Mouse (Mus musculus): Measurements from ENCODE around the gene Hes1.

Hes1 gene

GRCm38 (mm10) chr16:30063984-30064453 is at the start of gene Hes1:
Hes1 (plus strand) TSS chr16:30064384.
- DNase-seq (ENCODE audit: low spot score in 2 of 2), result peak; percentile 89 to 90

DNA sequence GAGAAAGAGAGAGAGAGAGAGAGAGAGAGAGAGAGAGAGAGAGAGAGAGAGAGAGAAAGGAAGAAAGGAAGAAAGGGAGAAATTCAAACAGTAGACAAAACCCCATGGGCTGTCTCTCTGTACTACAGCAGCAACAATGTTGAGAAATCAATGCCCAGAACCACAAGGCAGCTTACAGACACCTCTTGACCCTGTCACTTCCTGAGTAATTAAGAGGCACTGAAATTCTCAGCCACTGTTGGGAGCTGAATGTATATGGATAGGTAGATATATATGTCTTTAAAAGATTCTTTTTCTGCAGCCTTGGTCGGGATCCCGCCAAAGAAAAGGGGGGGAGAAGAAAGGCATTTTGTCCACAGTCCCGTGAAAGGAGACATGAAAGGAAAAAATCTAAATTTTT is 48.1 kb upstream of the Hes1 start:
- no peak for DNase-seq (ENCODE audit: low spot score in 2 of 2)

- no peak for DNase-seq (ENCODE audit: low spot score in 2 of 2)
Measured at GRCm38 (mm10) chr16:30020124-30020523, 44.1 kb upstream of the Hes1 start.

GRCm38 (mm10) chr16:30022352-30022751 is 41.8 kb upstream of the Hes1 start:
- no peak for DNase-seq (ENCODE audit: low spot score in 2 of 2)

GRCm38 (mm10) chr16:30022890-30023797 is 41.0 kb upstream of the Hes1 start:
- DNase-seq (ENCODE audit: low spot score in 2 of 2), result no peak

GRCm38 (mm10) chr16:30024681-30025262 is 39.4 kb upstream of the Hes1 start:
- peak; percentile 63 to 75 for DNase-seq (ENCODE audit: low spot score in 2 of 2)

DNA sequence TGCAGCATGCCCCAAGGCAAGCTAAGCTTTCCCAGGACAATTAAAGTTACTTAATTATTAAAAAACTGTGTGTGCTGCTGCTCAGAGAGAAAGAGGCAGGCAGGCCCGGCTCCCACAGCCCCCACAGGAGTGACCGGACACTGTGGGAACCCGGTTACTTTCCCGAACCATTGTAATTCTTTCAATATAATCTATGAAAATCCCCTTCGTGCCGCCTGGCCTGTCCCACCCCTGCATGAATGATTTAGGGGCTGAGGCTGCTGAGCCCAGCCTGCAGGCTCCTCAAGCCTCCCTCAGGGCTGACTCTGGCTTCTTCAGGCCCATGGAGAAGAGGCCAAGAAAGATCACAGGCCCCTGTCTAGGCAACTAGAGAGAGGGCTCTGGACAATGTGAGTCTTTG is 36.0 kb upstream of the Hes1 start:
- no peak for DNase-seq (ENCODE audit: low spot score in 2 of 2)

- DNase-seq (ENCODE audit: low spot score in 2 of 2), result no peak
Measured at GRCm38 (mm10) chr16:30029264-30030003, 34.8 kb upstream of the Hes1 start.

GRCm38 (mm10) chr16:30032326-30032904 is 31.8 kb upstream of the Hes1 start:
- DNase-seq (ENCODE audit: low spot score in 2 of 2), result no peak

DNA sequence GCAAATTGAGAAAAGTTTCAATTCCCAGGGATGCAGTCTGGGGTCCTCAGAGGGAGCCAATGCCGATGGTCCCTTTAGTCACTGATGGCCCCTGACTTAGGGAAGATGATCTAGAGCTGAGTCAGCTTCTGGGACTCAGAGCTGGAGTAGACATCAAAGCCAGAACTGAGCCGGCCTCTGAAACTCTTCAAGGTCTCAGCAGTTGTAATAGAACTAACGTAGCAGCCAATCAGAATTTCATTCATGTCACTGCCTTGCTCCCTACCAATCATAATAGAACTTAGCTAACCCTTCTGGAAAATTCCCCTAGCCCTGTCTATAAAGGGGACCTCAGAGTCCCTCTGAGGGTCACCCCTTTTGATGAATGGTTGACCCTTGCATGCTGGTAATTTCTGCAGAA is 30.8 kb upstream of the Hes1 start:
- DNase-seq (ENCODE audit: low spot score in 2 of 2), result no peak

DNA sequence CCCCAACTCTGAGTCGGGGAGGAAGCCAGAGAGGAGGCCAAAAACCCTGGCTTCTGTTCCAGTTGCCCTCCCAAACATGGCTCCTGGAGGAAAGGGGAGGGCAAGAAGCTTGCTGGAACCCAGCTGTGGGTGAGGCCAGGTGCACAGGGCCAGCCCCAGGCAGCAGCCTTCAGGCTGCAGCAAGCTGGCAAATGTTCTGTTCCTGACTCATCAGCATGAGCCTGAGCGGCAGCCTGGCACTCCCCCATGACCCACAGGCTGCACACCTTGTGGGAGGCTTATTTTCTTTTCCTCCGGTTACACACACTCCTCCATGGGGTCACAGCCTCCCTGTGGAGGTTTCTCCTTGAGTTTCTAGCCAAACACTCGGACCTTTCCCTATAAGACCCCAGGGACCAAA is 30.2 kb upstream of the Hes1 start:
- peak; percentile 44 to 59 for DNase-seq (ENCODE audit: low spot score in 2 of 2)

DNA sequence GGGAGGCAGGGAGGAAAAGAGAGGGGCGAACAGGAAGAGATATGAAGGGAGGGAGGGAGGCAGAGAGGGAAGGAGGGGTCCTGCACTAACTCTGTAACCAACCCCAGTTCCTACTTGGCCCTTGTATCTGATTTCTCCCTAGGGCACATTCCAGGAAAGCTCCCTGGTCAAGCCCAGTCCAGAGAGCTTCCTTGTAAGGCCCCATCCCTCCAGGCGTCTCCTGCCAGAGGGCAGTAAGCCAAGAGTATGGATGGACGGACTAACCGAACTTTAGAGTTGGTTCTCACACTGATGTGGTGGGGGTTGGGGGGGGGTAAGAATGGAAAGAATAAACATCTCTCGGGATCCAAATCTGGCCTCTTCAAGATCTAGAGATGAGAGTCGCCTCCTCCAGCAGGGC is 29.7 kb upstream of the Hes1 start:
- DNase-seq (ENCODE audit: low spot score in 2 of 2), result peak in 1 of 2 experiments; percentile 43

DNA sequence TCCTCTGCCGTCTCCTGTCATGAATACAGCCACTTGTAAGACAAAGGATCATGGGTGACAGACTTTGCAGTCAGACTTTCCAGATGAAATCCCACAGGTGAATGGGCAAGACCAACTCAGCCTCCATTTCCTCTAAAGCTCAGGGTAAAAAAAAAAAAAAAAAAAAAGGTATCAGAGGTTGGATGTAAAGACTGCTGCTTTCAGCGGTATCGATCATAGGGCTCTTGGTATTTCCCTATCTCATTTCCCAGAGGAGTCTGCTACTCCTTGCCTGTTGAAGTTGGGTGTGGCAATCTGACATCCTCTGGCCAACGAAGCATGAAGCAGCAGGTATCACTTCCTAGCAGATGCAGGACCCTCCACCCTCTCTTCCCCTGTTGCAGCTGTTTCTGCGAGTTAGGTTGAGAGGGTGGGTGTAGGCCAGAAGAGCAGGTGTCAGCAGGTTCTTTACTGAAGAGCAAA is 29.2 kb upstream of the Hes1 start:
- no peak for DNase-seq (ENCODE audit: low spot score in 2 of 2)

GRCm38 (mm10) chr16:30036104-30036503 is 28.1 kb upstream of the Hes1 start:
- DNase-seq (ENCODE audit: low spot score in 2 of 2), result no peak

DNA sequence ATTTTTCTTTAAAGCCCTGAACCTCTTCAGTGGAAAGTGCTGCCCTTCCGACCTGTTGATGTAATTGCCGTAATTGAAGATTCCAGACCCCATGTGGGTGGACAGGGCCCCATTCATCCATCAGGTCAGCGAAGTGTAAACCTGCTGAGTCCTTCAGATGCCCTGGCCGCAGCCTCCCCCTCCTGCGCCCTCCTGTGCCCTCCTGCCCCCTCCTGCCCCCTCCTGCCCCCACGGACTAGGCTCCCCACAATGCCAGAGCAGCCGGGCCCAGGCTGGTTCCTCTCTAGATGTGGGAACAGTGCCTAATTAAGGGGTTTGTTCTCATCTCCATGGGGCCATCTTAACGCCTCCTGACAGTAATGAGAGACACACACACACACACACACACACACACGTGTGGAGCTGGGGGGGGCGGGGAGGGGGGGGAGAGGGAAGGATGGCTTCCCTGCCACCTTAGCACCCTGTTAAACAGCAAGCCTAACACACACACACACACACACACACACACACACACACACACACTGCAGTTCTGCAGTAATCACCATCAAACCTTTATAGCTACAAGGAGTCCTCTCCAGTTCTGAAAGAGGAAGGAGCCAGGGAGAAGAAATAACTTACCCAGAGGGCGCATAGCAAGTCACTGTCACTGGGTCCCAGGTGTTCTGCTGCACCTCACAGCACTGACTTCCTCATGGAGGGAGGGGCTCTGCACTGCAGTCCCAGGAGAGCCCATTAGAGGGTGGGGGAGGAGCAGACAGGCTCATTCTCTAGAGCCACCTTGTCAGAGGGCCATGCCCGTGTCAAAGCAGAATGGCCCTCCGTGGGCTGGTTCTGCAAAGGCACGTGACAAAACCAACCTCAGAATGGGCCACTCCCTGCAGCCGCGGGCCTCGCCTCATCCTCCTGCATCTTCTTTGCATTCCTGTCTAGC is 25.3 kb upstream of the Hes1 start:
- DNase-seq (ENCODE audit: low spot score in 2 of 2), result no peak

GRCm38 (mm10) chr16:30039841-30040240 is 24.3 kb upstream of the Hes1 start:
- no peak for DNase-seq (ENCODE audit: low spot score in 2 of 2)

DNA sequence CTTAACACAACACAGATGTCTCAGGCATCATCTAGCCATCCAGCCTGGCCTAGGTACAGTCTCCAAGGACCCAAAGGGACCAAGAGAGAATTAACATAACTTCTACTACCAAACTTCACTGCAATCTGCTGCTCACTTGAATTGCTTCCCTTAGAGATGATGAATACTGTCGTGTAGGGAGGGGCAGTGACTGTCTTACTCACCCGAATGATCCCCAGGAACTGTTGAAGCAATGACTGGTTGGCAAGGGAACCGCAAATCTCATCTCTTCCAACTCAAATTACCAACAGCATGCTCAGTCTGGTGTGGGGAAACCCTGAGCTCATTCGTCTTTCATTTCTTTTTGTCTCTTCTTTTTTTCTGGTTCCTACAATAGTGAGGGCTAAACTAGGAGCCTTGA is 21.3 kb upstream of the Hes1 start:
- no peak for DNase-seq (ENCODE audit: low spot score in 2 of 2)

GRCm38 (mm10) chr16:30045615-30046014 is 18.6 kb upstream of the Hes1 start:
- no peak for DNase-seq (ENCODE audit: low spot score in 2 of 2)

- DNase-seq (ENCODE audit: low spot score in 2 of 2), result no peak
Measured at GRCm38 (mm10) chr16:30047010-30047409, 17.2 kb upstream of the Hes1 start.

DNA sequence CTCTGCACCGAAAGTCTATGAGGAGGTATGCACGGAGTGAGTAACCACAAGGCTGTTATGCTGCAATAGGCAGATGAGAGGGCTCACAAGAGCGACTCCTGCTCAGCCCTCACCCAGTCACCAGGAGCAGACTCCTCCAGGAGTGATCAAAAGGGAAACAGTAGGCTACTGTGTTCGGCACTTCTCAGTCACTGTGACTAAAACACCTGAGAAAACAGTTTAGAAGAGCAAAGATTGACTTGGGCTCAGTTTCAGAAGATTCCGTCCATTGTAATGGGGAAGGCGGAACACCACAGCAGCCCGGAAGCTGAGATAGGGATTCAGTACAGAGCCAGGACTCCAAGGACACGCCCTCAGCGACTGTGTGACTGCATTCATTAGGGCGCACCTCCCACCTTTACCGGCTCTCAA is 16.8 kb upstream of the Hes1 start:
- no peak for DNase-seq (ENCODE audit: low spot score in 2 of 2)

Data from urinary bladder, postnatal 36 days (tissue).